Mouse (Mus musculus): Measurements from ENCODE around the gene Rxrg. TPM values are rescaled to one million over a fixed set of nuclear protein-coding genes. Genes with fewer than 3 reads are reported as not detected.

The Rxrg gene
- not detected for total RNA-seq (2023)

DNA sequence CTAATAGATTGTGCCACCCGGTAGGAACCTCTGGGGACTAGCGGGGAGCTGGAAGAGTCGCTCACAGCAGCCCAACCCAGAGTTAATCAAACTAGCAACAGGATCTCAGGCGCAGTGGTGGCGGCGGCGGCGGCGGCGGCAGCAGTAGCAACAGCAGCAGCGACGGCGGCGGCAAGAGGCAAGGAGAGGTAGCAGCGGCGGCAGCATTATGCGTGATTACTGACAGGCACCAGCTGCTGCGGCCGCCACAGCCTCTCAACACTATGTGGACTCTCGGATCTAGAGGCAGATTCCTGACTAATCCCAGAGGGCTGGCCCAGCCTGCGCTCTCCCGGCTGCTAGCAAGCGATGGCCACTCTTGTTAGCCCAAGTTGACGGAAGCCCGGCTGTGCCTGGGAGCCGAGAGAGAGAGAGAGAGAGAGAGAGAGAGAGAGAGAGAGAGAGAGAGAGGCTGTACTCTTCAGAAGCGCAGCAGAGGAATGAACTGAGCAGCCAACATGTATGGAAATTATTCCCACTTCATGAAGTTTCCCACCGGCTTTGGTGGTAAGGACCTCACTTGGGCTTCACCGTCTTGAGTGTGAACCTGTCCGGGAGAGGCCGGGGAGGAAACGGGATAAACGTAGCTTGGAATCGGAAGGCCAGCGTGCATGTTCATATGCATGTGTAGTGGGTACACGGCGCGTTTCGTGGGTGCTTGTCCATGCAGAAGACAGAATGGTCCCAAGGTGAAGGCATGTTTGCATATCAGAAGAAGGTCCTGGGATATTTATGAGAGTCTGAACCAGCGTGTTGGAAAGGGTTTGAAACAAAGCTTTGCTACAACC, at the start of gene Rxrg:
Gene Rxrg (plus strand): TSS at position 130 of the 827 bp plus-strand sequence.

DNA sequence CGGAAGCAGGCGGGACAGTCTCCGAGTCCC, 90.9 kb downstream of the Rxrg start, which contains the start of gene Lmx1a:
Gene Lmx1a (plus strand): TSS at position 6 of the 30 bp plus-strand sequence.

Other genes with a start within 250 kb of the Rxrg start
- 10 to 100 TPM; 31.6 to 35.1 TPM for gene Aldh9a1, start 248.4 kb upstream of the Rxrg start, total RNA-seq (2023)
- 10 to 100 TPM; 16.9 to 26.6 TPM for gene Mgst3, start 204.5 kb upstream of the Rxrg start, total RNA-seq (2023)
- not detected for gene Lrrc52, start 131.6 kb upstream of the Rxrg start, total RNA-seq (2023)
- gene Lmx1a, start 90.9 kb downstream of the Rxrg start, total RNA-seq (2023), result not detected